Mouse (Mus musculus) ES-Bruce4 (cell line): ENCODE measurements around the gene Dusp13. TPM values are rescaled to one million over a fixed set of nuclear protein-coding genes. Genes with fewer than 3 reads are reported as not detected.

Source experiments
- H3K27ac ChIP-seq: 2 replicates; pipeline ENCODE4 v1.5.1; 2012; ENCODE audit warnings: low read length, inconsistent platforms; ENCODE audit not compliant: insufficient read depth
- H3K27me3 ChIP-seq: 2 replicates; pipeline ENCODE4 v1.6.1; 2012; ENCODE audit warnings: mild to moderate bottlenecking, low read length, inconsistent platforms; ENCODE audit not compliant: control insufficient read depth, poor library complexity, insufficient read depth, severe bottlenecking
- H3K36me3 ChIP-seq: 2 replicates; pipeline ENCODE4 v1.6.1; 2012; ENCODE audit warnings: inconsistent platforms, mild to moderate bottlenecking, low read length, moderate library complexity; ENCODE audit not compliant: control insufficient read depth, poor library complexity, insufficient read depth, severe bottlenecking
- H3K4me1 ChIP-seq: one replicate; pipeline ENCODE4 v1.8.1; 2011; ENCODE audit warnings: low read length; ENCODE audit not compliant: control insufficient read depth, insufficient read depth
- H3K4me3 ChIP-seq: 2 replicates; pipeline ENCODE4 v1.5.1; 2011; ENCODE audit warnings: low read depth, mild to moderate bottlenecking, low read length
- H3K9ac ChIP-seq: 2 replicates; pipeline ENCODE4 v1.6.1; 2012; ENCODE audit warnings: low read depth, mild to moderate bottlenecking, inconsistent platforms; ENCODE audit not compliant: poor library complexity, severe bottlenecking
- H3K9me3 ChIP-seq: replicated peaks from 2 replicates; pipeline ENCODE4 v1.6.1; 2012; ENCODE audit warnings: mild to moderate bottlenecking, low read length, inconsistent platforms; ENCODE audit not compliant: control insufficient read depth, poor library complexity, insufficient read depth, severe bottlenecking
- CTCF ChIP-seq: IDR thresholded peaks from one replicate; pipeline ENCODE4 v1.8.1; 2011; ENCODE audit warnings: low read depth, low read length
- EP300 ChIP-seq: IDR thresholded peaks from 2 replicates; pipeline ENCODE4 v1.6.1; 2011; ENCODE audit warnings: low read depth, low read length; ENCODE audit not compliant: insufficient read depth
- POLR2A ChIP-seq: IDR thresholded peaks from one replicate; pipeline ENCODE4 v1.8.1; 2011; ENCODE audit warnings: low read length; ENCODE audit not compliant: insufficient read depth
- polyA plus RNA-seq: library from polyadenylated mRNA; stranded (reverse); fragments of >200 nt; gene quantifications from 2 replicates; pipeline ENCODE4 v1.2.4, GENCODE M21; 2011; ENCODE audit warnings: low read depth; ENCODE audit not compliant: missing spikeins, insufficient read depth, insufficient read length

The Dusp13 gene
- polyA plus RNA-seq, 1 experiment, result not detected

GRCm38 (mm10) chr14:21765754-21766397, 14.9 kb upstream of the Dusp13 start:
- H3K4me3 ChIP-seq, result no peak overlapping the region
- H3K4me1 ChIP-seq, result peaks cover 2% of the 10 kb centered on the region
- H3K9me3 ChIP-seq, result no peaks in the 10 kb centered on the region
- H3K9ac ChIP-seq, result no peak overlapping the region
- no peak overlapping the region for H3K27ac ChIP-seq
- H3K36me3 ChIP-seq, result no peaks in the 10 kb centered on the region
- TF ChIP-seq CTCF, result no peak
- TF ChIP-seq EP300, result no peak
- TF ChIP-seq POLR2A, result no peak
- H3K27me3 ChIP-seq, result no peaks in the 10 kb centered on the region

- H3K27ac ChIP-seq, result no peak overlapping the region
These were observed 13.7 kb upstream of the Dusp13 start for GRCm38 (mm10) chr14:21764646-21765045.

GRCm38 (mm10) chr14:21763736-21764135, 12.8 kb upstream of the Dusp13 start:
- Histone ChIP-seq H3K27ac (no peak overlapping the region), H3K4me3 (no peak overlapping the region), H3K4me1 (no peaks in the 10 kb centered on the region), H3K9ac (no peak overlapping the region), H3K36me3 (no peaks in the 10 kb centered on the region), H3K27me3 (no peaks in the 10 kb centered on the region), H3K9me3 (no peaks in the 10 kb centered on the region)
- TF ChIP-seq EP300 (no peak), POLR2A (no peak), CTCF (no peak)

More at GRCm38 (mm10) chr14:21764646-21765045, 13.7 kb upstream of the Dusp13 start:
- Histone ChIP-seq H3K4me1 (no peaks in the 10 kb centered on the region), H3K36me3 (no peaks in the 10 kb centered on the region), H3K9me3 (no peaks in the 10 kb centered on the region), H3K9ac (no peak overlapping the region), H3K27me3 (no peaks in the 10 kb centered on the region), H3K4me3 (no peak overlapping the region)
- TF ChIP-seq CTCF (no peak), POLR2A (no peak), EP300 (no peak)

GRCm38 (mm10) chr14:21761560-21761959, 10.6 kb upstream of the Dusp13 start:
- Histone ChIP-seq H3K4me3 (no peak overlapping the region), H3K27ac (no peak overlapping the region), H3K9me3 (no peaks in the 10 kb centered on the region), H3K36me3 (no peaks in the 10 kb centered on the region), H3K27me3 (no peaks in the 10 kb centered on the region), H3K9ac (no peak overlapping the region), H3K4me1 (no peaks in the 10 kb centered on the region)
- TF ChIP-seq EP300 (no peak), POLR2A (no peak), CTCF (no peak)

GRCm38 (mm10) chr14:21753367-21753766, 2.4 kb upstream of the Dusp13 start:
- Histone ChIP-seq H3K9ac (no peak overlapping the region), H3K36me3 (no peaks in the 10 kb centered on the region), H3K27ac (no peak overlapping the region), H3K4me3 (no peak overlapping the region), H3K27me3 (no peaks in the 10 kb centered on the region), H3K9me3 (no peaks in the 10 kb centered on the region), H3K4me1 (no peaks in the 10 kb centered on the region)
- TF ChIP-seq EP300, result no peak
- no peak for TF ChIP-seq POLR2A
- no peak for TF ChIP-seq CTCF

GRCm38 (mm10) chr14:21752411-21752810, 1.4 kb upstream of the Dusp13 start:
- no peaks in the 10 kb centered on the region for H3K36me3 ChIP-seq
- no peaks in the 10 kb centered on the region for H3K27me3 ChIP-seq
- H3K4me1 ChIP-seq, result no peaks in the 10 kb centered on the region
- TF ChIP-seq EP300 (no peak), POLR2A (no peak), CTCF (no peak)
- H3K27ac ChIP-seq, result no peak overlapping the region
- H3K9me3 ChIP-seq, result no peaks in the 10 kb centered on the region
- H3K4me3 ChIP-seq, result no peak overlapping the region
- no peak overlapping the region for H3K9ac ChIP-seq
